Mouse (Mus musculus) G1E (cell line): ENCODE measurements around the gene Runx3. TPM values are rescaled to one million over a fixed set of nuclear protein-coding genes. Genes with fewer than 3 reads are reported as not detected.

Experiments
- ATAC-seq: 2 replicates; pipeline ENCODE4 v1.8.0; 2016; ENCODE audit warnings: mild to moderate bottlenecking; ENCODE audit not compliant: insufficient number of reproducible peaks, poor library complexity, low FRiP score, severe bottlenecking; ENCODE audit errors: extremely low read depth
- DNase-seq: peaks from one replicate; pipeline ENCODE4 v3.0.0; 2012; ENCODE audit warnings: low spot score
- H3K27me3 ChIP-seq: 2 replicates; pipeline ENCODE4 v1.6.1; 2012; ENCODE audit warnings: mild to moderate bottlenecking, low read length, inconsistent platforms; ENCODE audit not compliant: insufficient read depth
- H3K36me3 ChIP-seq: replicated peaks from 2 replicates; pipeline ENCODE3; 2012; ENCODE audit warnings: mild to moderate bottlenecking, inconsistent platforms
- H3K4me1 ChIP-seq: 2 replicates; pipeline ENCODE4 v1.6.1; 2012; ENCODE audit warnings: low read depth, low read length, inconsistent platforms, mixed read lengths; ENCODE audit not compliant: insufficient read depth
- H3K4me3 ChIP-seq: 2 replicates; pipeline ENCODE4 v1.5.1; 2012; ENCODE audit warnings: low read depth, mild to moderate bottlenecking, inconsistent platforms, low read length, moderate library complexity, mixed read lengths
- H3K9me3 ChIP-seq: replicated peaks from 2 replicates; pipeline ENCODE4 v1.6.1; 2012; ENCODE audit warnings: inconsistent platforms
- CTCF ChIP-seq: IDR thresholded peaks from 2 replicates; pipeline ENCODE4 v1.5.1; 2012; ENCODE audit warnings: low read depth, low read length, inconsistent platforms, mixed read lengths
- GATA1 ChIP-seq: IDR thresholded peaks from 2 replicates; pipeline ENCODE4 v1.6.1; 2012; ENCODE audit warnings: borderline replicate concordance, low read length, inconsistent platforms, mixed read lengths
- GATA2 ChIP-seq: IDR thresholded peaks from 2 replicates; pipeline ENCODE4 v1.6.1; 2012; ENCODE audit warnings: low read depth, low read length, inconsistent platforms, borderline replicate concordance
- POLR2AphosphoS5 ChIP-seq: IDR thresholded peaks from 2 replicates; pipeline ENCODE4 v1.6.1; 2012; ENCODE audit warnings: low read depth, low read length, inconsistent platforms; ENCODE audit not compliant: insufficient replicate concordance
- TAL1 ChIP-seq: conservative IDR thresholded peaks from 2 replicates; pipeline ENCODE4 v1.6.1; 2012; ENCODE audit warnings: low read depth, low read length, inconsistent platforms, mixed read lengths
- polyA plus RNA-seq: library from polyadenylated mRNA; stranded (reverse); fragments of >175 nt; gene quantifications from 2 replicates; pipeline ENCODE4 v1.2.3, GENCODE M21; 2012
- total RNA-seq, 2 experiments: library from RNA; stranded (forward) in 1 of 2; stranded (reverse) in 1 of 2; fragments of 200-1000 nt in 1 of 2; fragments of >200 nt in 1 of 2; fragmentation: Nextera tagmentation in 1 of 2; gene quantifications; 2 replicates each; pipeline ENCODE4 v1.2.3; 2014 to 2017

Gene Runx3
- total and polyA plus RNA-seq, 3 experiments = 0.05 to 0.55 TPM; not detected in 1

GRCm38 (mm10) chr4:135152834-135153259 is 32.4 kb downstream of the Runx3 start:
- H3K36me3 ChIP-seq = no peaks in the 10 kb centered on the region
- H3K4me3 ChIP-seq = no peak overlapping the region; the same call in 1 of the 2 replicates
- TF ChIP-seq POLR2AphosphoS5 (no peak), GATA1 (no peak), CTCF (no peak), TAL1 (no peak), GATA2 (no peak)
- H3K4me1 ChIP-seq = no peaks in the 10 kb centered on the region
- peaks cover 11% of the 10 kb centered on the region for H3K27me3 ChIP-seq
- no peak for ATAC-seq
- peaks cover 48% of the 10 kb centered on the region for H3K9me3 ChIP-seq
- no peak for DNase-seq

- no peaks in the 10 kb centered on the region for H3K36me3 ChIP-seq
- ATAC-seq = no peak
Measured at GRCm38 (mm10) chr4:135153260-135154088, 33.0 kb downstream of the Runx3 start.

GRCm38 (mm10) chr4:135154089-135154949 is 33.9 kb downstream of the Runx3 start:
- Histone ChIP-seq H3K9me3 (peaks cover 48% of the 10 kb centered on the region), H3K27me3 (peaks cover 1% of the 10 kb centered on the region), H3K4me1 (no peaks in the 10 kb centered on the region), H3K36me3 (no peaks in the 10 kb centered on the region), H3K4me3 (no peak overlapping the region)
- no peak for ATAC-seq
- TF ChIP-seq GATA1 = no peak
- no peak for TF ChIP-seq GATA2
- no peak for TF ChIP-seq CTCF
- no peak for TF ChIP-seq POLR2AphosphoS5
- TF ChIP-seq TAL1 = no peak
- DNase-seq = no peak

More at GRCm38 (mm10) chr4:135153260-135154088, 33.0 kb downstream of the Runx3 start:
- no peak for DNase-seq
- H3K4me1 ChIP-seq = no peaks in the 10 kb centered on the region
- TF ChIP-seq GATA1 (no peak), CTCF (no peak)
- H3K4me3 ChIP-seq = no peak overlapping the region; the same call in 1 of the 2 replicates
- peaks cover 4% of the 10 kb centered on the region for H3K27me3 ChIP-seq
- H3K9me3 ChIP-seq = peaks cover 48% of the 10 kb centered on the region

GRCm38 (mm10) chr4:135155106-135155800 is 34.8 kb downstream of the Runx3 start:
- no peaks in the 10 kb centered on the region; the same call in 1 of the 2 replicates for H3K4me1 ChIP-seq
- TF ChIP-seq POLR2AphosphoS5 (no peak), CTCF (no peak), TAL1 (no peak), GATA1 (no peak), GATA2 (no peak)
- no peak for ATAC-seq
- H3K36me3 ChIP-seq = no peaks in the 10 kb centered on the region
- DNase-seq = no peak
- peaks cover 48% of the 10 kb centered on the region for H3K9me3 ChIP-seq
- no peaks in the 10 kb centered on the region; the same call in 1 of the 2 replicates for H3K27me3 ChIP-seq
- H3K4me3 ChIP-seq = no peak overlapping the region

GRCm38 (mm10) chr4:135155805-135156469 is 35.5 kb downstream of the Runx3 start:
- H3K9me3 ChIP-seq = peaks cover 43% of the 10 kb centered on the region
- no peaks in the 10 kb centered on the region; the same call in 1 of the 2 replicates for H3K27me3 ChIP-seq
- TF ChIP-seq TAL1 = no peak
- TF ChIP-seq GATA1 = no peak
- TF ChIP-seq GATA2 = no peak
- no peak for TF ChIP-seq POLR2AphosphoS5
- no peak for TF ChIP-seq CTCF
- no peak for ATAC-seq
- H3K4me1 ChIP-seq = no peaks in the 10 kb centered on the region; the same call in 1 of the 2 replicates
- DNase-seq = no peak
- no peaks in the 10 kb centered on the region for H3K36me3 ChIP-seq
- H3K4me3 ChIP-seq = no peak overlapping the region
